Mouse (Mus musculus) stomach, postnatal 0 days (tissue): ENCODE results near the gene Brdt. TPM values are rescaled to one million over a fixed set of nuclear protein-coding genes. Genes with fewer than 3 reads are reported as not detected.

ENCODE experiments used
- ATAC-seq: fragments of 200-750 bp; cut with Nextera tagmentation; 2 replicates; pipeline ENCODE4 v1.8.0; 2017; ENCODE audit not compliant: low FRiP score, low TSS enrichment
- DNase-seq: peaks from one replicate; pipeline ENCODE4 v3.0.0-alpha.2; 2016; ENCODE audit warnings: low spot score
- H3K27ac ChIP-seq: fragments of 300-500 bp; sonication (generic); replicated peaks from 2 replicates; pipeline ENCODE4 v1.5.1; 2014; ENCODE audit warnings: mild to moderate bottlenecking, control low read depth
- H3K27me3 ChIP-seq: fragments of 300-500 bp; sonication (generic); 2 replicates; pipeline ENCODE4 v1.6.1; 2014; ENCODE audit warnings: low read length; ENCODE audit not compliant: control insufficient read depth, insufficient read depth
- H3K36me3 ChIP-seq: fragments of 300-500 bp; sonication (generic); 2 replicates; pipeline ENCODE4 v1.6.1; 2014; ENCODE audit warnings: low read length, mixed read lengths; ENCODE audit not compliant: control insufficient read depth, insufficient read depth
- H3K4me1 ChIP-seq: fragments of 300-500 bp; sonication (generic); replicated peaks from 2 replicates; pipeline ENCODE4 v1.6.1; 2014; ENCODE audit warnings: antibody characterized with exemption; ENCODE audit not compliant: control insufficient read depth, insufficient read depth
- H3K4me2 ChIP-seq: fragments of 300-500 bp; sonication (generic); replicated peaks from 2 replicates; pipeline ENCODE4 v1.6.1; 2014; ENCODE audit warnings: low read depth, mild to moderate bottlenecking, control low read depth, moderate library complexity
- H3K4me3 ChIP-seq: fragments of 300-500 bp; sonication (generic); 2 replicates; pipeline ENCODE4 v1.5.1; 2014; ENCODE audit warnings: low read depth, low read length, control low read depth
- H3K9ac ChIP-seq: fragments of 300-500 bp; sonication (generic); 2 replicates; pipeline ENCODE4 v1.6.1; 2014; ENCODE audit warnings: mild to moderate bottlenecking, low read length, control low read depth, mixed read lengths
- H3K9me3 ChIP-seq: fragments of 300-500 bp; sonication (generic); 2 replicates; pipeline ENCODE4 v1.6.1; 2016; ENCODE audit warnings: low read length; ENCODE audit not compliant: control insufficient read depth
- CTCF ChIP-seq: IDR thresholded peaks from 2 replicates; pipeline ENCODE4 v1.5.1; 2016; ENCODE audit warnings: antibody characterized with exemption, low read depth, mild to moderate bottlenecking, moderate library complexity
- EP300 ChIP-seq: optimal IDR thresholded peaks from 2 replicates; pipeline ENCODE3; 2016; ENCODE audit warnings: antibody characterized with exemption
- WGBS: fragments of 180-500 bp; shearing (Covaris S2); extraction: QIAGEN DNeasy Blood & Tissue Kit; methylation state at CpG from one replicate; pipeline ENCODE4 v1.1.7; 2014; 5-methylcytosine and 5-hydroxymethylcytosine counted together
- polyA plus RNA-seq: library from polyadenylated mRNA; unstranded; fragments of >200 nt; fragmentation: Nextera tagmentation; extraction: Ambion mirVana; gene quantifications from 2 replicates; pipeline ENCODE4 v1.2.1, GENCODE M21; 2015

Gene Brdt
- polyA plus RNA-seq, 1 experiment from 2014 or later, result 1.1 TPM

DNA sequence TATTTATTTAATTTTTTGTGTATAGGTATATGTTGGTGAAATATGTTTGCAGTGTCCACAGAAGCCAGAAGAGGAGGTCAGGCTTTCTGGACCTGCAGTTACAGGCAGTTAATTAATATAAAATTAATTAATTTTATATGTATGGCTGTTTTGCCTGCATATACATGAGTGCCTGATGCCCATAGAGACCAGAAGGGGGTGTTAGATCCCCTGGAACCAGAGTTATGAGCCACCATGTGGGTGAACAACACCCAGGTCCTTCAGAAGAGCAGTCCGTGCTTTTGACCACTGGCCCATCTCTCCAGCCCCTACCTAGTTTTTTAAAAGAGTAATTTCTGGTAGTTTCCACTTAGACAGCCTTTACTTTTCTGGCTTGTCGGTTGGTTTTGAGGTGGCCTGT, 81.3 kb downstream of the Brdt start:
- 93% methylated on average over 2 of the region's 2 CpGs for WGBS
- Histone ChIP-seq H3K4me1 (no peaks in the 10 kb centered on the region; the same call in 1 of the 2 replicates), H3K4me3 (no peak overlapping the region), H3K9ac (no peak overlapping the region), H3K36me3 (no peaks in the 10 kb centered on the region), H3K27ac (no peak overlapping the region), H3K4me2 (no peak overlapping the region), H3K9me3 (no peaks in the 10 kb centered on the region), H3K27me3 (no peaks in the 10 kb centered on the region)
- TF ChIP-seq EP300, result no peak
- peak; percentile 24; the same call in 1 of the 2 replicates for TF ChIP-seq CTCF
- ATAC-seq (no peak), DNase-seq (no peak)

GRCm38 (mm10) chr5:107415098-107415497, 84.1 kb downstream of the Brdt start:
- H3K9ac ChIP-seq, result no peak overlapping the region
- ATAC-seq (no peak), DNase-seq (no peak)
- no peaks in the 10 kb centered on the region for H3K27me3 ChIP-seq
- H3K36me3 ChIP-seq, result no peaks in the 10 kb centered on the region
- H3K4me1 ChIP-seq, result no peaks in the 10 kb centered on the region; the same call in 1 of the 2 replicates
- no peak for TF ChIP-seq EP300
- TF ChIP-seq CTCF, result no peak
- H3K4me2 ChIP-seq, result no peak overlapping the region
- no peak overlapping the region for H3K4me3 ChIP-seq
- H3K27ac ChIP-seq, result no peak overlapping the region
- H3K9me3 ChIP-seq, result no peaks in the 10 kb centered on the region
- WGBS, result 73% methylated on average over 2 of the region's 2 CpGs

DNA sequence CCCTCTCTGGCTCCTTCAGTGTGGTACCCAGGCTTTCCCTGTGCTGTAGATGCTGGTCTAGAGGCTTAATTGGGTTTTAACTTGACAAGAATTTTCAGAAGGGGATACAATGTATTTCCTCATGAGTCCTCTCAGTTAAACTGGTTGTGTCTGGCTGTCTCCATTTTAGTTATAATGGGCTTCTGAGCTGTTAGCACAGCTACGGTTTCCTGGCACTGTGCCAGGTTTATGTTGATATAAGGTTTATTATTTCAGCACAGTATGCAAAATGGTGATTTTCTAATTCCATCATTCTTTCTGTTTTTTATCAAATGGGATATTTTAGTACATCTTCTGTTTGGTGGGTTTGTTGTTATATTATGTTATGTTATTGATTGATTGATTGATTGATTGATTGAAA, 90.7 kb downstream of the Brdt start:
- ATAC-seq, result no peak
- DNase-seq, result no peak
- no peaks in the 10 kb centered on the region for H3K9me3 ChIP-seq
- no peak overlapping the region for H3K4me2 ChIP-seq
- no peak for TF ChIP-seq CTCF
- TF ChIP-seq EP300, result no peak
- H3K27ac ChIP-seq, result no peak overlapping the region
- H3K4me3 ChIP-seq, result no peak overlapping the region
- 5% methylated on average over 1 of the region's 1 CpGs for WGBS
- H3K9ac ChIP-seq, result no peak overlapping the region
- H3K27me3 ChIP-seq, result no peaks in the 10 kb centered on the region
- no peaks in the 10 kb centered on the region for H3K4me1 ChIP-seq
- no peaks in the 10 kb centered on the region for H3K36me3 ChIP-seq

DNA sequence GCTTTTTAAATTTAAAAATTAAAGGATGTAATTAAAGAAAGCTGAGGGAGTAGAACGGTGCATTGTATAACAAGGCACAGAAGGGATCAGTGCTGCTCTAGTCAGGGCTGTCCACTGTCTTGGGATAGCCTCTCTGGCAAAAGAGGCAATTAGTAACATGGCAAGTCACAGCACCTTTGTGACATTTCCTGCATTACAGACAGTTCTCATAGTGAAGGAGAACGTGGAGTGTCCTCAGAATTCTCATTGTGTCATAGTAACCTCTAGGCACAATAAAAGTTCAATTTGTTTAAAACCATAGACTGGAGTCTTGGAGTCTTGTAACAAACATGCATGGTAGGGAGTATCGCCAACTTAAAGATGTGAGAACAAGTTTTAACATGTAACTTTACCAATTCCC, 100.3 kb downstream of the Brdt start, which contains the start of gene Lpcat2b:
TSS of gene Lpcat2b (plus strand) at position 301 of the 400 bp plus-strand sequence.
- H3K27me3 ChIP-seq, result no peaks in the 10 kb centered on the region
- ATAC-seq (no peak), DNase-seq (no peak)
- WGBS, result 74% methylated on average over 3 of the region's 3 CpGs
- no peak within 1 kb of the TSS for H3K4me3 ChIP-seq
- TF ChIP-seq EP300, result no peak
- no peak within 1 kb of the TSS for H3K9ac ChIP-seq
- H3K36me3 ChIP-seq, result no peaks in the 10 kb centered on the region
- no peaks in the 10 kb centered on the region for H3K9me3 ChIP-seq
- H3K27ac ChIP-seq, result no peak within 1 kb of the TSS
- H3K4me1 ChIP-seq, result no peaks in the 10 kb centered on the region
- no peak within 1 kb of the TSS for H3K4me2 ChIP-seq

DNA sequence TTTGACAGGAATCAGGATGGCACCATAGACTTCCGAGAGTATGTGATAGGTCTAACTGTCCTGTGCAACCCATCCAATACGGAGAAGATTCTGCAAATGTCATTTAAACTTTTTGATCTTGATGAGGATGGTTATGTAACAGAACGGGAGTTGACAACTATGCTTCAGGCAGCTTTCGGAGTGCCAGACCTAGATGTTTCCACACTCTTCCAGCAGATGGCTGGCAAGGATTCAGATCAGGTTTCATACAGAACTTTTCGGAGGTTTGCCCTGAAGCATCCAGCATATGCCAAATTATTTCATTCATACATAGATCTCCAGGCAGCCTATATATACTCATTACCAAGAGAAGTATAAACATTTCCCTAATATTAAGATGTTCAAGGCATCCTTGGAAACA, 103.0 kb downstream of the Brdt start:
- Histone ChIP-seq H3K27me3 (no peaks in the 10 kb centered on the region), H3K4me3 (no peak overlapping the region), H3K9ac (no peak overlapping the region), H3K4me1 (no peaks in the 10 kb centered on the region), H3K27ac (no peak overlapping the region), H3K36me3 (no peaks in the 10 kb centered on the region), H3K9me3 (no peaks in the 10 kb centered on the region), H3K4me2 (no peak overlapping the region)
- DNase-seq (no peak), ATAC-seq (no peak)
- TF ChIP-seq CTCF (no peak), EP300 (no peak)
- 81% methylated on average over 5 of the region's 5 CpGs for WGBS

GRCm38 (mm10) chr5:107436185-107436584, 105.2 kb downstream of the Brdt start:
- DNase-seq (no peak), ATAC-seq (no peak)
- no peak overlapping the region for H3K4me3 ChIP-seq
- H3K9ac ChIP-seq, result no peak overlapping the region
- H3K27ac ChIP-seq, result no peak overlapping the region
- no peaks in the 10 kb centered on the region for H3K36me3 ChIP-seq
- H3K9me3 ChIP-seq, result no peaks in the 10 kb centered on the region
- H3K4me2 ChIP-seq, result no peak overlapping the region
- no peaks in the 10 kb centered on the region for H3K27me3 ChIP-seq
- 84% methylated on average over 6 of the region's 6 CpGs for WGBS
- H3K4me1 ChIP-seq, result no peaks in the 10 kb centered on the region
- TF ChIP-seq EP300, result no peak
- TF ChIP-seq CTCF, result no peak

Other genes starting within 250 kb of the Brdt start
- 10.6 and 11.9 TPM in 2 replicates for gene Tgfbr3, start 41.5 kb upstream of the Brdt start, polyA plus RNA-seq
- gene Ephx4, start 71.6 kb downstream of the Brdt start, polyA plus RNA-seq, result 4.7 and 6.1 TPM in 2 replicates
- not detected in 2 replicates for gene Lpcat2b, start 100.4 kb downstream of the Brdt start, polyA plus RNA-seq
- gene Btbd8, start 106.8 kb downstream of the Brdt start, polyA plus RNA-seq, result 2.2 and 2.3 TPM in 2 replicates
- 0.11 and 0.13 TPM in 2 replicates for gene Gm42669, start 176.5 kb downstream of the Brdt start, polyA plus RNA-seq
- 0.04 and 0.05 TPM in 2 replicates for gene 1700028K03Rik, start 203.6 kb downstream of the Brdt start, polyA plus RNA-seq